Mouse (Mus musculus) c-Kit-positive CD71-negative TER-119-negative erythroid progenitor cells, embryonic 14.5 days (primary cell): ENCODE measurements around the gene Dlgap3.

ENCODE experiments used
- DNase-seq: peaks from one replicate; pipeline ENCODE4 v3.0.0-alpha.2; 2013; ENCODE audit warnings: low read depth

The Dlgap3 gene

DNA sequence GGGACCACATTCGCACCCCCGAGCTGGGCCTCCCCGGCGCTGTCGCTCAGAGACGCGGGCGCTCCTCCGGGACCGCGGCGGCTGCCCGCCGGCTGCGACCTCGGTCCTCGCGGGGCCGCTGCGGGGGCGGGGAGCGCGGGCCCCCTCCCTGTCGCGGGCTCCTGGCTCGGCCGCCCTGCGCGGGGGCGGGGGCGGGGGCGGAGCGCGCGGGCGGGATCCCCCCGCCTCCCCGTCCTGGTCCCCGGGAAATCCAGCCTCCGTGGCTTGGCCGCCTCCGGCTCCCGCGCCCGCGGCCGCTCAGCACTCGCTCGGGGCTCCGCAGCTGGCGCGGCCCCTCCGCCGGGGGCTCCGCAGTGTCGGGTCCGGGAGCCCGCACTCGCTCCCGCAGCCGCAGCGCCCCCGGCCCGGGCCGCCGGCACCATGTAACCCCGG, at the start of gene Dlgap3:
Dlgap3 (plus strand) TSS at position 291 of the 432 bp plus-strand sequence.
- DNase-seq: no peak

- no peak for DNase-seq
These were observed 45.6 kb upstream of the Dlgap3 start, which contains the start of gene Tmem35b for GRCm38 (mm10) chr4:127123391-127123790. Gene Tmem35b (plus strand): TSS chr4:127123691.

GRCm38 (mm10) chr4:127124331-127124730, 44.7 kb upstream of the Dlgap3 start:
- DNase-seq: no peak

DNA sequence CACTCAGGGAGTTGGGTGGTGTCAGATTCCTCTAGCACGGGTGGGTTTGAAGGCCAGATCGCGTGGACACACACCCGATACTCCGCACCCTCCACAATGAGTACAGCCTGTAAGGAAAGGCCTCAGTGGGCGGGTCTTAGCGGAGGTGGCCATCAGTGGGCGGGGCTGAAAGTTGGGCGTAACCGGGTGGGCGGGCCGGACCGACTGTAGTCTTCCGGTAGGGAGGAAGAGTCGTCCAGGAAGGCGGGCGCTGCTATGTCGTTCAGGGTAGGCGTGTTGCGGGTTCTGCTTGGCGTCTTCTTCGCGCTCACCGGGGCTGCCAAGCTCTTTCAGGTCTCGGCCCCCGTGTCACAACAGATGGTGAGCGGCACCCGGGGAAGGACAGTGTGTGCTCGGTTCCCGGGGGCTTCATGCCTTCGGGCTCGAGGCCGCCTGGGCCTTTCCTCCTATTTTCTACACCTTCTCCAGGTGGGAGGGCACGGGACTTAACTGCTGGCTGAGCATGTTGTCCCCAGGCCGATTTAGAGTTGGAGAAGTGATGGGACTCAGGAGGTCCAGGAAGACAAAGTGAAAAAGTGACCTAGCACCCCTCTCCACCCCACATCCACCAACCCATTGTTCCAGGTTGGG, 43.1 kb upstream of the Dlgap3 start:
- DNase-seq: peak; percentile 79

DNA sequence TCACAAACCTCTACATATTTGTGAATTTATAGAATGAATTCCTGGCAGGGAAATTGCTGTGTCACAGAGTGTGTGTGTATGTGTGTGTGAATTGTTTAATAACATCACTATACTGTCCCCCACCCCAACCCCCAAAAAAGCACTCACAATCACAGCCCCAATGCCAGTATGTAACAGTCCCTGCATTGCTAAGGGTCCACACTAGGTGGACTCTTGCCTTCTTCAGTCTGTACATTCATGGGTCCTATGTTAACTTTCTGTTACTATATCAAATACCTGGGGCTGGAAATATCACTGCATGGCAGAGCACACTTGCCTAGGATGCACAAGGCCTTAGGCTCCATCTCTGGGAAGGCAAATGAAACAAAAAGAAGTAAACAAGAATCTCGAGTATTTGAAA, 34.3 kb upstream of the Dlgap3 start:
- DNase-seq: no peak

DNA sequence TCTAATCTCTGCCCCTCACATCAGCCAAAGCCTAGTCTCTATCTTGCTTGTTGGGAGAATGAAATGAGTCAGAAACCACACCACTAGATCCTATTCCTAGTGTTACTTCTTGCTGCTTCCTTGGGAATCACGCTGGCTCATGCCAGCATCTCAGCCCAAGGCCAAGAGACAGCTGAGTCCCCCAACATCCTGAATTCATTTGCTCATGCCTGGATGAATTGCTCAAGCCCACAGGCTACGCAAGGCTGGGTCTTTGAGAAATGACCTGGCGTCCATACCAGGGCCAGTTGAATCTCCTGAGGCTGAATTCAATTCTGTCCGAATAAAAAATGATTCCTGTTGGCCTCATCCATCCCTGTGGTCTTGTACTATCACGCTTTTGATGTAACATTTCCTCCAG, 31.4 kb upstream of the Dlgap3 start:
- DNase-seq: no peak

DNA sequence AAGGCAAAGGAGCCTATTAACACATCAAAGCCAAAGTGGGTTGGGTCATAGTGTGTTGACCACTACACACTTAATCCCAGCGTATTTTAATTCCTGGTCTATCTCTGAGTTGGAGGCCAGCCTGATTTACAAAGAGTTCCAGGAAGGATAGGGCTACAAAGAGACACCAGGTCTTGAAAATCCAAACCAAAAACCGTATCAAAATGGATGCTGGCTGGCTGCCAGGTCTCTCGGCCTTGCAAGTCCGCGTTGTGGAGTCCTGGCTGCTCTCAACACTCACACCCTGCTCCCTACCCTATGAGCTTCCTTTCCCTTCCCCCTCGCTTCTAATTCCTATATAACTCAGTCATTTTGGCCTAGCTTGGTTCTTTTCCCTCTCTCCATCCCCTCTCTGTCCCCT, 30.5 kb upstream of the Dlgap3 start:
- DNase-seq: no peak

- no peak for DNase-seq
These were observed 19.0 kb upstream of the Dlgap3 start for GRCm38 (mm10) chr4:127150031-127150430.

DNA sequence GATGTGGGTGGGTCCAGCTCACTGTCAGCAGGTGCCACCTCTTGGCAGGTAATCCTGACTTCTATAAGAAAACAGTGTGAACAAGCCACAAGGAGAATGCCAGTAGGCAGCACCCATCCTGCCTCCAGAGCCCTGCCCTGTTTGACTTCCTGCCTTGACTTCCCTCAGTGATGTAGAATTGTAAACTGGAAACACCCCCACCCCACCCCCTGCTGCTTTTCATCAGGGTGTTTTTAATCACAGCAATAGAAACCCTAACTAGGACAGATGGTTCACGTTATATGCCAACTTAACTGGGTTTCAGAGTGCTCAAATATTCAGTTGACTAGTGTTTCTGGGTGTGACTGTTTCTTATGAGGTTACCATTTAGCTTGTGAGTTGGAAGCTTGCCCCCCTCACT, 15.7 kb upstream of the Dlgap3 start:
- DNase-seq: no peak

GRCm38 (mm10) chr4:127155757-127156156, 13.2 kb upstream of the Dlgap3 start:
- no peak for DNase-seq

- DNase-seq: no peak
These were observed 11.3 kb upstream of the Dlgap3 start for GRCm38 (mm10) chr4:127157746-127158145.

DNA sequence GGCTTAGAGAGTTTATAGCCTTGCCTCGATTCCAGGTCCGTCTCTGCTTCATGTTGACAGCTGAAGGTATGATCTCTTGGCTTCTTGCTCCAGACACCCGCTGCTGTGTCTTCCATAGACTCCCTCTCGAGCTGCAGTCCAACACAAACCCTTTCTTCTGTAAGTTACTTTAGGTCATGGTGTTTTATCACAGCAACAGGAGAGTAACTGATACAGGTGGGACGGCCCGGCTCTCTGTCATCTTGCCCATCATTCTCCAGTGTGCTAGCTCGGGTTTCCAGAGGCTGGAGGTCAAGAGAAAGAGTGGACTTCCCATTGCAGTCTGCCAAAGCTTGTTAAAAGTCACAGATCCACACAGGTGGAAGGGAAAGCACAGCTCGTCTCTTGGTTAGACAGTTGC, 5.1 kb upstream of the Dlgap3 start:
- no peak for DNase-seq

DNA sequence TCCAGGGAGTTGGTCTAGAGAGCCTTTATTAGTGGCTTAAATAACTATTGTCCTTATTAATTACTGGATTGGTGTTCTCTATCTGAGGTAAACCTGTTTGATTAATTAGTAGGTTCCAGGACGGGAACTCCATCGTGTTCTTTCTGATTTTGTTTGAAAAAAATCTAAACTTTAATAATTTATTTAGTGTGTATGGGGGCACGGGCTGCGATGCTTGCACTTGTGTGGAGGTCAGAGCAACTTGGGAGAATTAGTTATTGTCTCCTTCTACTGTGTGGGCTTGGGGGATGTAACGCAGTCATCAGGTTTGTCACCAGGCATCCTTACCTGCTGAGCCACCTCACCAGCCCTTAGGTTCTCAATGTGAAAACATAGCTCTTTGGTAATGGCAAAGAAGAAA, 1.9 kb upstream of the Dlgap3 start:
- DNase-seq: no peak

GRCm38 (mm10) chr4:127167731-127168130, 1.3 kb upstream of the Dlgap3 start:
- no peak for DNase-seq

- no peak for DNase-seq
These were observed 642 bp upstream of the Dlgap3 start for GRCm38 (mm10) chr4:127168211-127168913.

DNA sequence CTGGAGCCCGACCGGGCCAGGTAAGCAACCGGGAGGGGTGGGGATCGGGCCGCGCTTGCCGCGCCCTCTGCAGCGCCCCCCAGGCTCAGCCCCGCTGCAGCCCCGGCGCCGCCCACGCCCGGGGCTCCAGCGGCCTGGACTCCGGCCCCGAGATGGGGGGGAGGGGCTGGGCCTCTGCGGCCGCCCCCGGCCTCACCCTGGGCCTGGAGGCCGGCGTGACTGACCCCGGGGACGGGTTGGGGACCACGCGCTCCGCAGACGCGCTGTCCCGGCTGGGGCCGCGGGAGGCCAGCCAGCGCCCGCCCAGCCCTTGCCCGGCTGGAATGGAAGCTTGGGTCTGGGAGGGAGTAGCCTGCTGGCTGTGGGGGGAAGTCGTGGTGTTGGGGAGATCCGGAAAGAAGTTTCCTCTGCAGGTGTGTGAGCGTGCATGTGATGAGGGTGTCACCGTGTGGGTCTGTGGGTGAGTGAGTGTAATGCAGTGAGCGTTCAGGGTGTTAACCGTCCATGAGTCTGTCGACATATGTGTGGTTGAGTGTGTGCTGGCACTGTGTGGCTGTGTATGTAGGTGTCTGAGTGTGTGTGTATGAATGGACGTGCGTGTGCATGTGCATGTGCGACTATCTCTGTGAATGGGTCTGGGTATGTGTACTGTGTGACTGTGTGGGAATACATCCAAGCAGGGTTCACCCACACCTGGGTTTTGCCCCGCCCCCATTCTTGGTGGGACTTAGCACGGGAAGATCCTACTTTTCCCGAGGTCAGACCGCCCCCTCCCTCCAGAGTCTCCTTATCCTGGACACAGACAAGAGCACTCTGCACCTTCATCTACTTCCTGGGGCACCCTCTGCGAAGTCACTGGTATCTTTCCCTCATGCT, 580 bp downstream of the Dlgap3 start:
- no peak for DNase-seq

DNA sequence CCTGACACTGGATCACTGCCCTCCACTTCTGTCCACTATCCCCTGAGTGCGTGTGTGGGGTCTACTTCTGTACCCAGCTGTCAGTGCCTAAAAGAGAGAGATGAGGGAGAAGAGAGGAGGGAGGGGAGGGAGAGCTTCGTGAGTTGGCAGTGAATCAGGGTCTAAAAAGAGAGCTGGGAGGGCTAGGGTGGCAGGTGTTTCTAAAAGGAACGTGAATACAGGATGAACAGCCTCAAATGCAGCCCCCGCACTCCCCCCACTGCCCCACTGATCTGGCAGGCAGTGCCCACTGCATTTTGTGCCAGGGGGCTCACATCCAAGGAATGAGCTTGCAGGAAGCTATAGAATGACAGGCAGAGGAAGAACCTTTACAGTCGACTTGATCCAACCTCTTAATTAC, 1.9 kb downstream of the Dlgap3 start:
- DNase-seq: no peak

- no peak for DNase-seq
These were observed 2.4 kb downstream of the Dlgap3 start for GRCm38 (mm10) chr4:127171341-127171905.

DNA sequence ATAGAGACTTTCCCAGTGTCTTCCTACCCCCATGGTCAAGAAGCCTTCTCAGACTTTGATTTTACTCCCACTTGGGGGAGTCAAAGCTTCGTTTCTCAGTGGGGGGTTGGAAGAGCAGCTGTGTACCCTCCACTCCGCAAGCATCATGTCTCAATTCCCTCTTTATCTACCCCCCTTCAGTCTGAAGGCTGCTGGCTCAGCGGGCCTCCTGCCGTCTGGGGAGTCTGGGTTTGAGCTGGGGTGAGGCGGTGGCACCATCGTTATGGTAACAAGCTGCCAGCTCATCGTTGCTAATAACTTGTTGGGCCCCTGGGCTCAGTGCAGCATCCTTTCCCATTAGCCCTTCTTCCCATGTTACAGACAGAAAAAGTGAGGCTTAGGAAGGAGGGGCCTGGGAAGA, 3.1 kb downstream of the Dlgap3 start:
- no peak for DNase-seq

DNA sequence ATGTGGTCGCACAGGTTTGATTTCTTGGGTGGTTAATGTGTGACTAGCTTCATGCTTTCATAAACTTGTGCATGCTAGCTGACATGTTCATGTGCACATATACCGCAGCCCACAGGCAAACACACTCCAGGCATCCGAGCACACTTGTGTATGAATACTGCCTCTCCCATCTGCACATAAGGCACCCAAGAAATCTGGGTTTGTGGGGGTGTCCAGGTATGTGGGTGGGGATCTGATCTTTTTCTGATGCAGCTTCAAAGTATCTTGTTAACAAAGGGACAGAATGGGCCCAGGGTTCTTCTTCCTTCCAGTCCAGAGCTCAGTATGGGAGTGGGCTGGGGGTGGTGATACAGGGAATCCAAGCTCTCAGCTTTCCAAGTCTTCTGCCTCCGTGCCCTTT, 3.6 kb downstream of the Dlgap3 start:
- DNase-seq: no peak

DNA sequence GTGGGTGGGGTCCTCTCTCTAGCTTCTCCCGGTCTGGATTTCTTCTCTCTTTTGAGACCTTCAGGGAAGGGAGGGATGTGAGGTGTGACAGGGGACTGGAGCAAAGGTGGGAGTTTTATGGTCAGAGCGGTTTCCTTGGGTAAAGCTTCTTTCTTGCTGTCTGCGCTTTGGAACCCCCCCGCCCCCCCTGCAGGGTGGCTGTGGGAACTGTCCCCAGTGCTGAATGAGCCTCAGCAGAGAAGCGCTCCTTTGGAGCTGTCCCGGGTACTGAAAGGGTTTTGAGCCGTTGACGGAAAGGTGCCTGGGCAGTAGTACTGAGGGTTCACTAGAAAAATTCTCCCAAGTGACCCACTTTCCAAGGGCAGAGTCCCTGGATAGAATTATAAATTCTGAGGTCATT, 4.5 kb downstream of the Dlgap3 start:
- peak; percentile 65 for DNase-seq

DNA sequence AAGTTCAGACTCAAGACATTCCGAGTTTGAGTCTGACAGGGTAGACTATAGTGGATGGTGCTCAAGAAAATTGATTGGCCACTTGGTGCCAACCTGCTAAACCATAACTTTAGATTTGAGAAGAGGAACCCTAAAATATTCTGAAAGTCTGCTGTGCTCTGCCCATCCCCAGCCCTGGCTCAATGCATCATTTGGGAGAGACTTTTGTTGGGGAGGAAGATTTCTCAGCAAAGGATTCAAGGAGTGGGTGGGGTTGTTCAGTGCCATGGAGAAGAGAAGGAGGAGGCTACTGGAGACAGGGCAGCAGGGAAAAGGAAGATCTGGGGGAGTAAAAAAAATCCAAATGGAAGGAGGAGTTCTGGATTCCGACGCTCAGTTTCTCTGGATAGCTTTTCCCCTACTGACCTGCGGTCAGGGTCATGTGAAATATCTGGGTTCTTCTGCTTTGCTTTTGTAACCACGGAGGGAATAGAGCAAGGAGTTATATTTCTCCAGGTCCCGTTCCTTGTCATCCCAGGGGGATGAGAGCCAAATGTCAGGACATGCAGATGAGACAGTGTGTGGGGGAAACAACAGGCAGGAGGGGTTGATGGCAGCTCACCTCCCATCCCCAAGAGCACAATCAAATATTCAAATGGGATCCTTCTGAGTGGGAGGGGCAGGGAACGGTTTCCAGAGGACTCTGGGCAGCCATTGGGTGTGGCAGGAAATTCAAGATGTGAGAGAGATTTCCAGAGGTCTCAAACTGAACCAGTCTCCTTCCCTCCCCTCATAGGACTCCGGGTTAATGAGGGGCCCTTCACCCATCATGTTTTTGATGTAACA, 5.3 kb downstream of the Dlgap3 start:
- no peak for DNase-seq
